Mouse (Mus musculus) urinary bladder, adult 2 months (tissue): Measurements from ENCODE around the gene Basp1. TPM values are rescaled to one million over a fixed set of nuclear protein-coding genes. Genes with fewer than 3 reads are reported as not detected.
"Not testable (repeated sequence)": the region's sequence is repeated elsewhere in the genome, so short reads cannot be mapped to it uniquely, and the experiment has no call there.

Experiments
- DNase-seq: peaks from one replicate; pipeline ENCODE4 v3.0.0; 2022; ENCODE audit warnings: low spot score
- polyA plus RNA-seq: library from polyadenylated mRNA; depleted of rRNA; stranded (reverse); fragments of >200 nt; gene quantifications from 2 replicates; pipeline ENCODE4 v1.2.3, GENCODE M21; 2012; rRNA removed

Basp1 gene
- polyA plus RNA-seq: 66.5 and 83.1 TPM in 2 replicates

DNA sequence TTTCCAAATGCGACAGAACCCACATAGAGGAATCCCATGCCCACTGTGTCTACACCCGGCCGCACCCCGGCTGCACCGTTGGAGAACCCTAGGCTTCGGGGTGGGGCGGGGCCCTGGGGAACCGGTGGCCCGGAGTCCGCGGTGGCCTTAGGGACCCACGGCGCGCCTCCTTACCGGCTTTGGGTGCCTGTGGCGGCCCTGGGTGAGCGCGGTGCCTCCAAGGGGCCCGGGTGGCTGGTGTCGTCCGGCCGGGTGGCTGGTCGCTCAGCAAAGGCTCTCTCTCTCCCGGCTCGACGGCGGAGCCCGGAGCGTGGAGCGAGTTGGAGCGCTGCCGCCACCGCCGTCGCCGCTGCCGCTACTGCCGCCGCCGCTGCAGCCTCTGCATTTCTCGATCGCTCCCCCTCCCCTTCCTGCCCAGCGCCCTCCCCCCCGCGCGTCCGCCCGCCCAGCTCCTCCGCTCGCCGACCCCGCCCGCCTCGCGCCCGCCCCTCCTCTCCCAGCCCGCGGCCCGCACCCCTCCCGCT is at the start of gene Basp1:
Gene Basp1, minus strand, starts transcription at position 387 of the 524 bp plus-strand sequence.
- DNase-seq: peak; percentile 58

DNA sequence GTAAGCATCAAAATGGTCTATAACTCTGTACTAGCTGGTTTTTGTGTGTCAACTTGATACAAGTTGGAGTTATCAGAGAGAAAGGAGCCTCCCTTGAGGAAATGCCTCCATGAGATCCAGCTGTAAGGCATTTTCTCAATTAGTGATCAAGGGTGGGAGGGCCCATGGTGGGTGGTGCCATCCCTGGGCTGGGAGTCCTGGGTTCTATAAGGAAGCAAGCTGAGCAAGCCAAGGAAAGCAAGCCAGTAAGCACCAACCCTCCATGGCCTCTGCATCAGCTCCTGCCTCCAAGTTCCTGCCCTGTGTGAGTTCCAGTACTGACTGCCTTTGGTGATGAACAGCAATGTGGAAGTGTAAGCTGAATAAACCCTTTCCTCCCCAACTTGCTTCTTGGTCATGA is 49.5 kb upstream of the Basp1 start:
- DNase-seq: not testable (repeated sequence)

- DNase-seq: no peak
Measured at GRCm38 (mm10) chr15:25462056-25462762, 48.6 kb upstream of the Basp1 start.

GRCm38 (mm10) chr15:25459901-25460300 is 46.3 kb upstream of the Basp1 start:
- no peak for DNase-seq

DNA sequence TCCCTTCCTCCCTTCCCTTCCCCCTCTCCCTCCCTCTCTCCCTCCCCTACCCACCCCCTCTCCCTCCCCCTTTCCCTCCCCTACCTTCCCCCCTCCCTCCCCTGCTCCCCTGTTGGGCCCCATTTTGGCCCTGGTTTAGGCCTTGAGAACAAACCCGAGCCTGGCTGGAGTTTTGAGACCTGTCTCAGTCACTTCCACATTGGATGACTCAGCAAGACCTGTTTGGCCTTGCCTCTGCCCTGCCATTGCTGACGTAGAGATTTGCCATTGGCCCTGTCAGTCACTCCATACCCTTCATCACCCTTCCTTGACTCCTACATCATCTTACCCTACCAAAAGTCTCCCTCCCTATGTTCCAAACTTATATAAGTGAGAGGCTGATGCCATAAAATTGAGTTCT is 43.9 kb upstream of the Basp1 start:
- DNase-seq: no peak

DNA sequence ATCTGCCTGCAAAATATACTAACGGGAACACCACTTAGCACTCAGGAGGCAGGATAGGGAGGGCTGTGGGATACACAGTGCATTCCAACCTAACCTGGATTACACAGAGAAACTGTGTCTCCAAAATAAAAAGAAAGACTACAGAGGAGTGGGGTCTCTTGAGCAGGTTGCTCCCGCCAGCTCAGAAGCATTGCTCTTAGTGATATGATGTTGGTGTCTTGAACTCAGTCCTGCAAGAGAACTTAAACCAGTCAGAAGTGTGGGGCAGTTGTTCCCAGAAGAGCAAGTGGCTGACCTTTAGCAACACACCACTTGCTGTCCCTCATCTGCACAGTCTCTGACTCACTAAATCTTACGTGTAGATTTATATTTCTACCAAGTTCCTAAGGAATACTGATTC is 40.0 kb upstream of the Basp1 start:
- no peak for DNase-seq

DNA sequence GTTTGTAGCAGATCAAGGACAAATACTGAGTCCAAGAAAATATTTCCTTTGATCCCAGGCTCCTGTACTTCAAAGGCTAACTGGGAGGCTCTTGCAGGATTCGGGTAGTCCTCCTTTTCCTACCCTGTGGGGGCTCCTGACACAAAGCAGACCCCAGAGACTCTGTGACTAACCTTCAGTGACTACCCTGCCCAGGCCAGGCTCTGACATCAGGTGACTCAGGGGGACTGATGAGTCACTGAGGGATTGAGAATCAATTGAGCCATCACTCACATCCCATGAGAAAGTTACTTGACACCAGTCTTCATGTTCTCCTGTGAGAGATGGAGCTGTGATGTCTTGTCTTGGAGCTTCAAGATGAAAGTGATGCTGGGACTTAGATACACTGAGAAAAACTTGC is 35.8 kb upstream of the Basp1 start:
- DNase-seq: no peak

DNA sequence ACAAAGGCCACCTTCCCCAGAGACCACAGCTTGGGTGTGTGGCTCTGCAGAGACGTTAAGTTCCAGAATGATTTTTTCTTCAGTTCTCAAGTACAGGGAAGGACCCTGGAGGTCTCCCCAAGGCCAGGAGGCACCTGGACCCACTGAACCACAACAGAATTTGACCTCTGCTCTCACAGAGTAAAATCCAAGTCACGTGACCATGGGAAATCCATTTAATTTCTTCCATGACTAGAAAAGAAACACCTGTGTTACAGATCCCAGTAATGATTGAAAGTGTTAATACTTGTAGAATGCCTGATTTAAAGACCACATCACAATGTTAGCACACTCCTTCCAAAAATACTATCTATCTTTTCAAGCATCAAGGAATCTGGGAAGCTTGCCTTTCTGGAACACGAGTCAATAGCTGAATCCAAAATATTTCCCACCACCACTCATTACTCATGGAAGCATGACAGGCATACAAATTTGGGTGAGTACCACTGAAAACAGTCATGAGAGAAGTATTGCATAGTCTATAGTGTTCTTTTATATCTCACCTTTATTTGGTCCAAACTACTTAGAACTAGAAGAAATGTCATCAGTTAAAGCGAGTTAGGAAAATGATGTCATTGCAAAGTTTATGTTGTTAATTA is 35.3 kb upstream of the Basp1 start:
- no peak for DNase-seq

DNA sequence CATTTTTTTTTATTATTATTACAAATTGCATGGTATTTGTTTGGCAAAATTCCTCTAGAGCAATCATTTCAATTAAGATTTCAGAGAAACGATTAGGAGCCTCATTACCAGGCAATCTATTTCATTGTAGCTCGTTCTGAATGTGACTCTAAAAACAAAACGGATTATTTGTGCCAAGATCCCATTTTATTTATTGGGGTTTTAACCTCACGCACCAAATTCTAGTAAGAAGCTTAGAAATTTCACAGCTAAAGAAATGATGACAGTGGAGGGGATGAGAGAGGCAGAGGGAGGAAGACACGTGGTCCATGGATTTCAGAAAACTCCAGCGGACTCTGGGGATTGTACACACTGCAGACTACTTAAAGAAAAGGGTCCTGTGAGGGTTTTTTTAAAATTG is 33.6 kb upstream of the Basp1 start:
- no peak for DNase-seq

DNA sequence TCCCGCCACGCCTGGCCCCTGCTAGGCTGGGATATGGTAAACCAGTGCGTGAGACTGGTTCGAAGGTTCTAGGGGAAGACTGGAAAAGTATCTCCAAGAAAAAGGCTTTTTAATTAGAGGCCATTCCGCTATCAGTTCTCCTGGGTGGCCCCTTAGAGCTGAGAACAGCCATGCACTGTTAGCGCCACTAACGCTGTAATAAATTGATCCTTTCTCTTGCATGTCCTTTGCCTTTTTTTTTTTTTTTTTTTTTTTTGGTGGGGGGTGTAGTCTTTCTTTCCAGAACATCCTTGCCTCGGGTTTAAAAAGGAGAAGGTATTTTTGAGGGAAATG is 32.6 kb upstream of the Basp1 start:
- DNase-seq: no peak

- DNase-seq: no peak
Measured at GRCm38 (mm10) chr15:25445361-25446154, 32.0 kb upstream of the Basp1 start.

DNA sequence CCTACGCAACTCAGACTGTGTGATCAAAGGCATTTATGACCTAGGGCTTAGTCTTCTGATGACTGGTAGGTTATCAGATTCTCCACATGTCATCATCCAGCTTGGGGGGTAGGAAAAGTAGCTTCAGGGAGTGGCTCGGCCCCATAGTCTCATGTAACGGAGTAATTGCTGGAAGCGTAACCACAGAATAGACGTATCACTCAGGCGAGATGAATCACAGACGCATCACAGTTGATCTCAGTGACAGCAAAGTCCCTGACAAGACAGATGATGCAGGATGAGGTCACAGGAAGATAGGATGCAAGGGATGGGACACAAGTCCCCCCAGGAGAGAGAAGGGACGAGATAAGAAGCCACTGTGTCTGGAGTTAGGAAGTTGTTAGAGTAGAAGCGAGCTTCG is 30.6 kb upstream of the Basp1 start:
- DNase-seq: no peak

GRCm38 (mm10) chr15:25443140-25443790 is 29.7 kb upstream of the Basp1 start:
- DNase-seq: no peak

- DNase-seq: no peak
Measured at GRCm38 (mm10) chr15:25441868-25442185, 28.3 kb upstream of the Basp1 start.

GRCm38 (mm10) chr15:25440991-25441867 is 27.7 kb upstream of the Basp1 start:
- DNase-seq: no peak

- DNase-seq: no peak
Measured at GRCm38 (mm10) chr15:25440317-25440716, 26.8 kb upstream of the Basp1 start.

DNA sequence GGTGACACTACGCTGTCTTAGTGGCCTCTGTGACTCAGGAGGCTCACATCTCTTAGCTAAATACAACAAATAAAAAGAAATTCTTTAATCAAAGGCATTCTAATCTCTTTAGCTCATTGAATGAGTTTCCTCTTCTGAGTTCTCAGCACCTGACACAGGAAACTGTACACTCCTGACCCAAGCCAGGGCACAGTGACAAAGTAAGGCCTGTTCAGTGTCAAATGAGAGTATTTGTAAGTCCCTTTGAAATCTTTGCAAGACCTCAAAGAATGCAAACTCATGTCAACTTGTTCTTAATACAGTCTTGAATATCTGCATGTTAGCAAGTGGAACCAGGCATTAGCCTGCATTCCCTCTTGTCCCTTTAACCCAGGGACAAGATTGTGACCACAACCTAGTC is 18.8 kb upstream of the Basp1 start:
- no peak for DNase-seq

- DNase-seq: no peak
Measured at GRCm38 (mm10) chr15:25430167-25430566, 16.6 kb upstream of the Basp1 start.

DNA sequence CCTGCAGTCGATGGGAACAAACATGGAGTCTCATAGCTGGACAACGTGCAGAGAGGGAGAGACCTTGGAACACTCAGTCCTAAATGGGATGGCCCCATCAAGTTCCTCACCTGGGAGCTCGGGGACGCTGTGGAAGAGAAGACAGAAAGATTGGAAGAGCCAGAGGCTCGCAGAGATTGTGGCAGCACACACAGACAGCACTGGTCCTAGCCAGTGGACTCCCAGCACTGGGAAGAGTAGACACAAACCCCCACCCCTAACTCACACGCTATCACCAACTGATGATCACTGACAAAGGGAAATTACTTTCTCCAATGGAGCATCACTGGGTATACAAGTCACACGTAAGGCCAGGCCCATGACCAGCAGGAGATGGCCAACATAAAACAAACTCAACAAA is 15.4 kb upstream of the Basp1 start:
- no peak for DNase-seq

GRCm38 (mm10) chr15:25428551-25428950 is 15.0 kb upstream of the Basp1 start:
- no peak for DNase-seq

DNA sequence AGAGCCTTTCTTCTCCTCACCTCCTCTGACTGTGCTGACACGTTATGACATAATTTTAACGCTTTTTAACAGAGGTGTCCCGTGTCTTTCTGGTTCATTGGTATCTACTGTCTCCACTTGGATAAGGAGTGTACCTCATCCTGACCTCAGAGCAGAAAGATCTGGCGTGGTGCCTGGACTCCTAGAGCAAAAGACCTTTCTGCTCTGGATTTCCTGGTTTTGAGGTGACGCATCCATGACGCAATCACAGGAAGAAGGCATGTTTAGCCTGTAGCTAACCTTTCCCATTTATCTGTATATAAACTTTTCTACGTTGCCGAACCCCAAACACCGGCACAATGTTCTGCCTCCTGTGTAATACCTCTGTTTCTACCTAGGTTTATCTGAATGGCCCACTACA is 6.7 kb upstream of the Basp1 start:
- no peak for DNase-seq
